Mouse (Mus musculus): ENCODE measurements around the gene Dis3l. TPM values are rescaled to one million over a fixed set of nuclear protein-coding genes. Genes with fewer than 3 reads are reported as not detected.

Gene Dis3l
- polyA plus RNA-seq, 3 experiments from 2014 or later, result 9.5 to 11.8 (median 11.2) TPM

Other genes starting within 250 kb of the Dis3l start
- gene Lctl, start 224.1 kb downstream of the Dis3l start, polyA plus RNA-seq (2017; shearing (Covaris generic)), result not detected
- 10 to 100 TPM in 1 of 3 experiments, 1 to 10 TPM in 2; 4.2 to 12.4 (median 5.0) TPM for gene Zwilch, start 168.2 kb downstream of the Dis3l start, polyA plus RNA-seq (2017; shearing (Covaris generic))
- 1,000 to 10,000 TPM; 2,319 to 3,701 (median 3,342) TPM for gene Rpl4, start 167.9 kb downstream of the Dis3l start, polyA plus RNA-seq (2017; shearing (Covaris generic))
- 10 to 100 TPM; 55.9 to 72.3 (median 57.0) TPM for gene Snapc5, start 162.0 kb downstream of the Dis3l start, polyA plus RNA-seq (2017; shearing (Covaris generic))
- gene Uchl4, start 106.1 kb downstream of the Dis3l start, polyA plus RNA-seq (2017; shearing (Covaris generic)), result 10 to 100 TPM in 2 of 3 experiments, 1 to 10 TPM in 1; 6.5 to 12.9 (median 12.1) TPM
- gene Map2k1, start 87.7 kb downstream of the Dis3l start, polyA plus RNA-seq (2017; shearing (Covaris generic)), result 10 to 100 TPM; 24.0 to 24.2 (median 24.1) TPM
- gene Tipin, start 59.7 kb downstream of the Dis3l start, polyA plus RNA-seq (2017; shearing (Covaris generic)), result 100 to 1,000 TPM in 1 of 3 experiments, 10 to 100 TPM in 2; 52.8 to 148 (median 66.4) TPM
- gene Megf11, start 44.3 kb upstream of the Dis3l start, polyA plus RNA-seq (2017; shearing (Covaris generic)), result under 1 TPM; 0.21 to 0.40 (median 0.32) TPM

All from inflammation-experienced regulatory T-cells, adult 6 months (primary cell).